Mouse (Mus musculus): Measurements from ENCODE around the gene Crabp1. TPM values are rescaled to one million over a fixed set of nuclear protein-coding genes. Genes with fewer than 3 reads are reported as not detected.

Gene Crabp1
- polyA plus RNA-seq, 1 experiment from 2014 or later = 719 TPM

DNA sequence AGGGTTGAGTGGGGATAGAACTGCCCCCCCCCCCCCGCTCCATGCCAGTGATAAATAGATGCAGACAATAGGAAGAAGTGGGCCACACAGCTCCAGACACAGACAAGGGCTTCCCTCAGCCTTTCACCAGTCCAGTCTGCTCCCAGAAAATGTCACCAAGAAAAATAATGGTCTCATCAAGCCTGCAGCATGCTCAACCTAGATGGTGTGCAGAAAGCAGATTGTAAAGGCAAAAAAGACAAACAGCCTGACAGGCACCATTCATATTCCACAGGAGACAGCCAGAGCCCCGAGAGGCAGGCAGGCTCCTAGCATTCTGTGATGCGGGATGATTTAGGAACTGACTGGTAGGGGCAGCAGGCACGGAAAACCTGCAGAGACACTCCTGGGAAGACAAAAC is 45.4 kb downstream of the Crabp1 start:
- WGBS = 23% methylated on average over 4 of the region's 4 CpGs

DNA sequence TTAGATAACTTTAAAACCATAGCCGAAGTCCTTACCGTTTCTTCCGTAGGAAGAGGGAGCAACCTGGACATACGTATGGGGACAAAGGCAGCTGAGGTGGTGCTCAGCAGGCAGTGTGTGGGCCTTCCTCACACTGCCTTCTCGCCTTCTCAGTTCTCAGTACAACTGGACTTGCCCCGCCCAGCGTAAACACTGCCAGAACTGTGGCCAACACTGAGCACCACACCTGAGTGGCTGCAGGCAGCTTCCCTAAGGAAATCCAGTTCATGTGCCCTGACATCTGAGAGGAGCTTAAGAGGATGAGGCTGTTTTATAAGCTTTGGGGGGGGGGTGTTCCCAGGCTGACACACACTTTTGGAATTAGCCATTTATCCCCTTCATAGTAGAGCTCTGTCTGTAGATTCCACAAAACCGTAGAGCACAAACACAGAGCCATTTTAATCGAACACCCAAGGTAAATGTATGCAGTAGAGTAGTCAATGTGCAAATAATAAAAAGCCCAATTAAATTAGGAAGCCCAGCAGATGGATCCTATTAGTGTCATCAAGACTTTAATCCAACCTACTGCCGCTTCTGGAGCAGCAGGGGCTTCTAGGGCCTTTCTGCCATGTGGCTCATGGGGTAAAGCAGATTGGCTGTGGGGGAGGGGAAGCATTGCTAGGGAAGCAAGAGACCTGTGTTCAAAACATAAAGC is 52.1 kb downstream of the Crabp1 start:
- ATAC-seq (ENCODE audit: insufficient read depth, low FRiP score, low TSS enrichment) (no peak), DNase-seq (ENCODE audit: low spot score) (no peak)
- no peaks in the 10 kb centered on the region for H3K27me3 ChIP-seq (ENCODE audit: control insufficient read depth, insufficient read depth, low read length)
- H3K36me3 ChIP-seq (ENCODE audit: control insufficient read depth, insufficient read depth, low read length) = no peaks in the 10 kb centered on the region
- H3K4me3 ChIP-seq (ENCODE audit: low read depth, low read length) = no peak overlapping the region
- H3K4me2 ChIP-seq (ENCODE audit: low read depth) = no peak overlapping the region
- H3K27ac ChIP-seq (ENCODE audit: low read depth, low read length) = no peak overlapping the region
- H3K4me1 ChIP-seq (ENCODE audit: control insufficient read depth, insufficient read depth, low read length) = peaks cover 2% of the 10 kb centered on the region; the same call in 1 of the 2 replicates
- H3K9ac ChIP-seq (ENCODE audit: low read length) = no peak overlapping the region
- WGBS = 76% methylated on average over 10 of the region's 10 CpGs
- no peaks in the 10 kb centered on the region for H3K9me3 ChIP-seq (ENCODE audit: control insufficient read depth, low read length)

More for the DNA sequence above, 45.4 kb downstream of the Crabp1 start:
- no peak for ATAC-seq (ENCODE audit: insufficient read depth, low FRiP score, low TSS enrichment)
- H3K4me1 ChIP-seq (ENCODE audit: control insufficient read depth, insufficient read depth, low read length) = peaks cover 12% of the 10 kb centered on the region
- no peaks in the 10 kb centered on the region for H3K9me3 ChIP-seq (ENCODE audit: control insufficient read depth, low read length)
- DNase-seq (ENCODE audit: low spot score) = peak; percentile 49
- no peak overlapping the region for H3K4me2 ChIP-seq (ENCODE audit: low read depth)
- H3K36me3 ChIP-seq (ENCODE audit: control insufficient read depth, insufficient read depth, low read length) = no peaks in the 10 kb centered on the region
- no peak overlapping the region for H3K4me3 ChIP-seq (ENCODE audit: low read depth, low read length)
- H3K9ac ChIP-seq (ENCODE audit: low read length) = no peak overlapping the region
- H3K27me3 ChIP-seq (ENCODE audit: control insufficient read depth, insufficient read depth, low read length) = no peaks in the 10 kb centered on the region
- peak overlapping the region; percentile 54; the same call in 1 of the 2 replicates for H3K27ac ChIP-seq (ENCODE audit: low read depth, low read length)

DNA sequence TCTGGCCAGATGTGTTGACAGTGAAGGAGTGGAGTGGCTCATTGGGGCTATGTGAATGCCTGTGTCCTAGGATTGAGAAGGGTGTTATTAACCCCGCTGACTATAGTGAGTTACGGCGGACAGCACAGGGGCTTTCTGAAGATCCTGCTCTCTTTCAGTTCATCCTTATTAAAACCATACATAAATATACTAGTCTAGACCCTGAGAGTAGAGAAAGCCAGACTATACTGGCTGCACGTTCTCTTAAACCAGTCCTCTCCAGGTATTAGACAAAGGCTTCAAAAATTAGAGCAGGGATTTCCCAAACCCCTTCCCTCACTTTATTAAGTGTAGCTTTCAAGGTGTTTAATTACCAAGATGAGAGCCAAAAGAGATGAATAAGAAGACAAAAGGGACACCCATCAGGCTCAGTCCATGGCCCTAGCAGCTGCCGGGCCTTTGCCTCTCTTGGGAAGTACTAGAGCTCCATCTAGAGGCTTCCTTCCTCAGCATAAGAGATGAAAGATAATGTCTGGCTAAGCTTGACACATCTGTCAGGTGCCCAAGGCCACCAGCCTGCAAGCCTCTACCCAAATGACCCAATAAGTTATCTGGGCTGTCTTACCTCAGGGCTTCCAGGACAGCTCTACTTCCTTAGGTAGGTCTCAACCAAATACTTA is 57.0 kb downstream of the Crabp1 start:
- Histone ChIP-seq H3K4me2 (ENCODE audit: low read depth) (no peak overlapping the region), H3K4me1 (ENCODE audit: control insufficient read depth, insufficient read depth, low read length) (peaks cover under 1% of the 10 kb centered on the region; the same call in 1 of the 2 replicates), H3K27me3 (ENCODE audit: control insufficient read depth, insufficient read depth, low read length) (no peaks in the 10 kb centered on the region), H3K4me3 (ENCODE audit: low read depth, low read length) (no peak overlapping the region), H3K36me3 (ENCODE audit: control insufficient read depth, insufficient read depth, low read length) (no peaks in the 10 kb centered on the region), H3K9ac (ENCODE audit: low read length) (no peak overlapping the region), H3K9me3 (ENCODE audit: control insufficient read depth, low read length) (no peaks in the 10 kb centered on the region), H3K27ac (ENCODE audit: low read depth, low read length) (no peak overlapping the region)
- ATAC-seq (ENCODE audit: insufficient read depth, low FRiP score, low TSS enrichment) (peak; percentile 72; the same call in 1 of the 2 replicates), DNase-seq (ENCODE audit: low spot score) (peak; percentile 55)
- WGBS = 58% methylated on average over 5 of the region's 5 CpGs

Other genes starting within 250 kb of the Crabp1 start
- gene Sh2d7, start 225.8 kb upstream of the Crabp1 start, polyA plus RNA-seq (2014; fragmentation: Nextera tagmentation; extraction: Ambion mirVana) = not detected in 2 replicates
- 17.3 and 18.7 TPM in 2 replicates for gene Cib2, start 204.5 kb upstream of the Crabp1 start, polyA plus RNA-seq (2014; fragmentation: Nextera tagmentation; extraction: Ambion mirVana)
- 114 and 118 TPM in 2 replicates for gene Idh3a, start 178.4 kb upstream of the Crabp1 start, polyA plus RNA-seq (2014; fragmentation: Nextera tagmentation; extraction: Ambion mirVana)
- gene Acsbg1, start 102.9 kb upstream of the Crabp1 start, polyA plus RNA-seq (2014; fragmentation: Nextera tagmentation; extraction: Ambion mirVana) = 7.2 and 7.7 TPM in 2 replicates
- 3.7 and 4.3 TPM in 2 replicates for gene Dnaja4, start 65.9 kb upstream of the Crabp1 start, polyA plus RNA-seq (2014; fragmentation: Nextera tagmentation; extraction: Ambion mirVana)
- 145 and 147 TPM in 2 replicates for gene Wdr61, start 30.2 kb upstream of the Crabp1 start, polyA plus RNA-seq (2014; fragmentation: Nextera tagmentation; extraction: Ambion mirVana)
- gene Ireb2, start 99.0 kb downstream of the Crabp1 start, polyA plus RNA-seq (2014; fragmentation: Nextera tagmentation; extraction: Ambion mirVana) = 69.3 and 69.9 TPM in 2 replicates
- gene Hykk, start 152.5 kb downstream of the Crabp1 start, polyA plus RNA-seq (2014; fragmentation: Nextera tagmentation; extraction: Ambion mirVana) = 4.8 and 5.1 TPM in 2 replicates
- 315 and 316 TPM in 2 replicates for gene Psma4, start 186.0 kb downstream of the Crabp1 start, polyA plus RNA-seq (2014; fragmentation: Nextera tagmentation; extraction: Ambion mirVana)
- gene AY074887, start 186.2 kb downstream of the Crabp1 start, polyA plus RNA-seq (2014; fragmentation: Nextera tagmentation; extraction: Ambion mirVana) = 0.74 and 0.77 TPM in 2 replicates
- 4.8 and 5.2 TPM in 2 replicates for gene Chrna5, start 216.1 kb downstream of the Crabp1 start, polyA plus RNA-seq (2014; fragmentation: Nextera tagmentation; extraction: Ambion mirVana)

All from neural tube, embryonic 11.5 days (tissue).